Mouse (Mus musculus) G1E-ER4 (cell line): ENCODE results near the gene Armc7. TPM values are rescaled to one million over a fixed set of nuclear protein-coding genes. Genes with fewer than 3 reads are reported as not detected.

Source experiments
- GATA1 ChIP-seq: IDR thresholded peaks from one replicate; pipeline ENCODE4 v1.8.0; 2012; ENCODE audit warnings: low read length, inconsistent platforms
- polyA plus RNA-seq: library from polyadenylated mRNA; stranded (reverse); fragments of >175 nt; gene quantifications from 2 replicates; pipeline ENCODE4 v1.2.3, GENCODE M21; 2012

Gene Armc7
- polyA plus RNA-seq, 1 experiment: 23.0 TPM

- no peak for TF ChIP-seq GATA1
Observed at GRCm38 (mm10) chr11:115538045-115538444, 62.6 kb downstream of the Armc7 start.

Other genes with a start within 250 kb of the Armc7 start
- gene Grin2c, start 208.4 kb upstream of the Armc7 start, polyA plus RNA-seq: not detected in 2 replicates
- 43.5 and 49.9 TPM in 2 replicates for gene Fdxr, start 198.6 kb upstream of the Armc7 start, polyA plus RNA-seq
- not detected in 2 replicates for gene Fads6, start 178.0 kb upstream of the Armc7 start, polyA plus RNA-seq
- gene Otop2, start 168.5 kb upstream of the Armc7 start, polyA plus RNA-seq: not detected in 2 replicates
- not detected in 2 replicates for gene Ush1g, start 153.6 kb upstream of the Armc7 start, polyA plus RNA-seq
- not detected in 2 replicates for gene Otop3, start 140.9 kb upstream of the Armc7 start, polyA plus RNA-seq
- not detected in 2 replicates for gene Hid1, start 107.9 kb upstream of the Armc7 start, polyA plus RNA-seq
- not detected in 2 replicates for gene Cdr2l, start 93.8 kb upstream of the Armc7 start, polyA plus RNA-seq
- 63.1 and 82.2 TPM in 2 replicates for gene Mrpl58, start 71.9 kb upstream of the Armc7 start, polyA plus RNA-seq
- 69.9 and 151 TPM in 2 replicates for gene Atp5h, start 55.7 kb upstream of the Armc7 start, polyA plus RNA-seq
- 21.0 and 30.9 TPM in 2 replicates for gene Kctd2, start 55.5 kb upstream of the Armc7 start, polyA plus RNA-seq
- gene Trim80, start 35.1 kb upstream of the Armc7 start, polyA plus RNA-seq: not detected in 2 replicates
- not detected in 2 replicates for gene Slc16a5, start 13.2 kb upstream of the Armc7 start, polyA plus RNA-seq
- gene Nt5c, start 16.2 kb downstream of the Armc7 start, polyA plus RNA-seq: 142 and 157 TPM in 2 replicates
- 254 and 306 TPM in 2 replicates for gene Jpt1, start 38.7 kb downstream of the Armc7 start, polyA plus RNA-seq
- gene Sumo2, start 60.6 kb downstream of the Armc7 start, polyA plus RNA-seq: 337 and 347 TPM in 2 replicates
- 55.2 and 57.4 TPM in 2 replicates for gene Nup85, start 88.8 kb downstream of the Armc7 start, polyA plus RNA-seq
- 66.9 and 85.8 TPM in 2 replicates for gene Mrps7, start 128.3 kb downstream of the Armc7 start, polyA plus RNA-seq
- gene Gga3, start 128.4 kb downstream of the Armc7 start, polyA plus RNA-seq: 73.5 and 127 TPM in 2 replicates
- 30.0 and 42.5 TPM in 2 replicates for gene Mif4gd, start 137.3 kb downstream of the Armc7 start, polyA plus RNA-seq
- 23.0 and 23.2 TPM in 2 replicates for gene Slc25a19, start 152.6 kb downstream of the Armc7 start, polyA plus RNA-seq
- gene Grb2, start 232.9 kb downstream of the Armc7 start, polyA plus RNA-seq: 158 and 209 TPM in 2 replicates